Mouse (Mus musculus): ENCODE results near the gene Hbp1.
A peak's percentile ranks its signal among the peaks of the same experiment; 100 is the strongest.

Hbp1 gene

GRCm38 (mm10) chr12:31949759-31950658 lies at the start of gene Hbp1:
TSS of gene Hbp1 (minus strand) at chr12:31950535.
- peak; percentile 100 for DNase-seq (ENCODE audit: low spot score in 2 of 2)

GRCm38 (mm10) chr12:31998706-31999105 lies 48.4 kb upstream of the Hbp1 start:
- no peak for DNase-seq (ENCODE audit: low spot score in 2 of 2)

DNA sequence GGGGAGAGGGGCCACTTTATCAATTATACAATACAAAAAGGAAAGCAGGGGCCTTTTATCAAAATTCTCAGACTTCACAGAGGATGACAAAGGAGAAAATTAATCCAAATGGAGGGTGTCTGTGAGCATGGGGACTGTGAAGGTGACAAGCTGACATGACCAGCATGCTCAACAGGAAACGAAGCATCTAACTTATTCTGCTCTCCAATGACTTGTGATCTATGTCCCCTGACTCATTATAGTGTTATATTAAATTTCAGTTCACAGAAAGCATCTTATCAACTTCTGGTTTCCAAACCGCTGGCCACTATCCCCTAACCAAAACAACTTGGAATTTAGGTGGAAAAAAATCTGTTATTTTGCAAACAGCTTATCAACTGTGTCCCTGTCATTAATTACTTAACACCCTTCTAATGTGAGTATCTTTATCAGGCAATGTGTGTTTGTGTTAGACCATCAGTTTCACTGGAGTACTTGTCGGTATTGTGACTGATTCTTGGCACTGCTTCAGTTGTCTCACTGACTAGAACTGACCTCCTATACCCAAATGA lies 47.1 kb upstream of the Hbp1 start:
- no peak for DNase-seq (ENCODE audit: low spot score in 2 of 2)

- no peak for DNase-seq (ENCODE audit: low spot score in 2 of 2)
Measured at GRCm38 (mm10) chr12:31996877-31997276, 46.5 kb upstream of the Hbp1 start.

GRCm38 (mm10) chr12:31990575-31990974 lies 40.2 kb upstream of the Hbp1 start:
- no peak for DNase-seq (ENCODE audit: low spot score in 2 of 2)

DNA sequence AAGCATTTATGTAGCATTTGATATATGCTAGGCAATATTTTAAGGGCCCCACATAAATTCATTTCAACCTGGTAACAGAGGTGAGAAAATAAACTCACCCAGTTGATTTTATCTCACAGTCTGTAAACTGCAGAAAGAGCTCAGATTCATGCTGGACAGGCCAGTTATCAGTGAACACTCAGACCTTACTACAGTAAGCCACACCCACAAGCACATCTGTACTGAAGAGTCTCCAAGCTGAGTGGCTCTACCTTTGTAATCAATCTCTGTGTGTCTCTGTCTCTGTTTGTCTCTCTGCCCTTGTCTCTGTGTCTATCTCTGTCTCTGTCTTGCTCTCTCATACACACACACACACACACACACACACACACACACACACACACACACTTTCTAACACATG lies 39.4 kb upstream of the Hbp1 start:
- no peak for DNase-seq (ENCODE audit: low spot score in 2 of 2)

GRCm38 (mm10) chr12:31986463-31986862 lies 36.1 kb upstream of the Hbp1 start:
- no peak for DNase-seq (ENCODE audit: low spot score in 2 of 2)

- DNase-seq (ENCODE audit: low spot score in 2 of 2), result no peak
Measured at GRCm38 (mm10) chr12:31985738-31986137, 35.4 kb upstream of the Hbp1 start.

GRCm38 (mm10) chr12:31984664-31985063 lies 34.3 kb upstream of the Hbp1 start:
- no peak for DNase-seq (ENCODE audit: low spot score in 2 of 2)

DNA sequence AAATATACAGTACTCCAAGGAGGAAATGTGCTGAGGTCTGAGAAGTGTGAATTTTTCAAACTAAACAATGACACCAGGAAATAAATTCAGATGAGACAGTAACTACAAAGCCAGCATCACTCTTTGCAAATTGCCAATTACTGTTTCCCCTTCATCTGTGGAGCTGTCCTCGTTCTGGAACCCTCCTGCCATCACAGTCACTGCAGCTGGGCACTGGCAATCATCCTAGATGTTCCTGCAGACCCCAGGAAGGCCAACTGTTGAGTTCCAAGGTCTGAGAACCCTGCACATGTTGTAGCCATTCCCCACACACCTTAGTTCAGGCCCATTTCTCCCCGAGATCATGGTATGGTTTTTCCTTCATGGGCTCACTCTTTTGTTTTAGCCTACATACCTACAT lies 33.9 kb upstream of the Hbp1 start:
- no peak for DNase-seq (ENCODE audit: low spot score in 2 of 2)

DNA sequence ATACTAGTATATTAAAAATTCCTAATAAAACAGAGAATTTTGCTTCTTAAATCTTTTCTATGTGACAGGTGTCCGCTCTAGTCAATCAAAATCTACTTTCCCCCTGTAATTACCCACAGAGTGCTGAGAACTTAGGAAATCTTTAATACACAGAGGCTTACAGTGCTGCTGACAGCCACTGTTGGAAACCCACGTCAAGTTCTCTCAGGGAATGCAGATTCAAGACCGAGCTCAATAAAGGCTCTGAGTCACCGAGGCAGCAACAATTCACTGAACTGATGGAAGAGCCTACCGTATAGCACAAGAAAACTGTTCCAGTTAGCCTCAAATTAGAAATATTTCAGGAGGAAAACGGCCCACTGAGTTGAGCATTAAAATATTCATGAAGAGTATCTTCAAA lies 33.4 kb upstream of the Hbp1 start:
- DNase-seq (ENCODE audit: low spot score in 2 of 2), result no peak

- peak; percentile 52 to 57 for DNase-seq (ENCODE audit: low spot score in 2 of 2)
Measured at GRCm38 (mm10) chr12:31983238-31983637, 32.9 kb upstream of the Hbp1 start.

DNA sequence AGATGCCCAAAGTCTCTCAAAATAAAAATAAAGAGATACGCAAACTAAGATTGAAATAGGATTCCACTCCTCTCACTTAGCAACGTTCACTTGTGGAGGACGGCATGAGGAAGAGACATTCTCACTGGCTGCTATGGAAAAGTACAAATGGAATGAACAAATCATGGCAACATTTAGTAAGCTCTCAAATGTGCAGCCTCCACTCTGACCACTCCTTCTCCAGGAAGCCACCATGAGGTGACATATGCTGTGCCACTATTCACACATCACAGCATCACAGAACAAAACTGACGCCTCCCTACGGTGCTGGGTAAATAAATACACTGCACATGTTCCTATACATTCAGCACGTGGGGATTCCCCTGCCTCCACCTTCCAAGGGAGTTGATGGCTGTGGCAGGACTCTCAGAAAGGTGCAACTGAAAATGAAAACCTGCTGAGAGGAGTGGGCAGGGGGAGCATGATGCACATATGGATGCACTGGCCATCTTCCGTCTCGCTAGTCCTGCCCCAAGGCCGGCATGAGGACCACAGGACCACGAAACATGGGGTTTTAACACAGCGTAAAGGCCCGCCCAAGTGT lies 27.4 kb upstream of the Hbp1 start:
- DNase-seq (ENCODE audit: low spot score in 2 of 2), result no peak

DNA sequence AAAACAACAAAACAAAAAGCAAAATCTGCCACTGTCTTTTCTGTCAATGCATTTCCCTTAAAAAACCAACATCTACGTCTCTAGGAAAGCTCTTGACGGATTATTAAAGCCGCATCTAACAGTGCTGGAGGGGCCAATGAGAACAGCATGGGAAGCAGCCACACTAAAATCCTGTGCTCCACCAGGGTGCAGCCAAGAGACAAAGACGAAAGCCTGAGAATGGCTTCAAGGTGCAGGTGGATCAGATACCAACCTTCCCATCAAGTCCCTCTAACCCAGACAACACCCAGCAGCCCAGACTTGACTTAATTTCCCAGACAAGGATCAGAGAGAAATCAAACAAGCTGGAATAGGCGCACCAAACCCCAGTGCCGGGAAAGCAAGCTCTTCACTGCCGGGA lies 26.2 kb upstream of the Hbp1 start:
- DNase-seq (ENCODE audit: low spot score in 2 of 2), result peak in 1 of 2 experiments; percentile 52

DNA sequence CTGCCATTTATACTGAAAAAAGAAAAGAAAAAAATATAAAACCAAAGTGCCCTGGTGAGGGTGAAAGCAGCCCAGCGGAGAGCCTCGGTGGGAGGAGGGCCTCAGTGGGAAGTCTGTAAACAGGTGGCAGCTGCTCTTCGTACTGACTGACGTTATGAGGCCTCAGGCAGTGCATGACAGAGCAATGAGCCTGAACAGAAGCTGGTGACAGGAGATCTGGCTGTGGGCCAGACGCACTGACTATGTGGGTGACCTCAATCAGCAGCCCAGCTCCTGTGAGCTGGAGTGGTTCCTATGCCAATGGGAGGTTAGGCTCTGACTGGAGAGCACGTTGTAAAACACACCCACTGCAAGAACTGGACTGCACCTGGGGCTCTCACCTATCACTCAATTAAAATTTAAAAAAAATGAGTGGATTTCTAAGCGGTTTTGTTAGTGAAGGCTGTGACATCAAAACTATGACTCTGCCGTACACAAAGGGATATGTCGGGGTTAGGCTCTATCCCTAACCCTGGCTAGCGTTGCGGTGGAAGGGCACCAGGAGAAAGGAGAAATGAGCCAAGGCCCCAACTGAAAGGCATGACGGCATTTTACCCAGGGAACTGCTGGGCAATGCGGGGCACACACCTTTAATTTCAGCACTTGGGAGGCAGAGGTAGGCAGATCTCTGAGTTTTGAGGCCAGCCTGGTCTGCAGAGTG lies 23.3 kb upstream of the Hbp1 start:
- DNase-seq (ENCODE audit: low spot score in 2 of 2), result peak; percentile 55 to 69

GRCm38 (mm10) chr12:31971547-31971946 lies 21.2 kb upstream of the Hbp1 start:
- DNase-seq (ENCODE audit: low spot score in 2 of 2), result no peak

GRCm38 (mm10) chr12:31969111-31969510 lies 18.8 kb upstream of the Hbp1 start:
- DNase-seq (ENCODE audit: low spot score in 2 of 2), result no peak

DNA sequence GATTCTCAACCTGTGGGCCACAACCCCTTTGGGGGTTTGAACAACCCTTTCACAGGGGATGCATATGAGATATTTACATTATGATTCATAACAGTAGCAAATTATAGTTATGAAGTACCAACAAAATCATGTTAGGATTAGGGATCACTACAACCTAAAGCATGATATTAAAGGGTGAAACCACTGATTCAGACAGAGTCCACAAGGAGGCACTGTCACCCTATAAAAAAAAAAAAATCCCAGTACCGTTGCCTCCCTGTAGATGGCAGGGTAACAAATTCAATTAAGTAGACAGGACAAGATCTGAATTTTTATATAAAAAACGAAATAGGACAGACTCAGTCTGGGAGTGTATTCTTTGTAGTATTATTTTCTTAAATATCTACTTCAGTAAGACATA lies 17.2 kb upstream of the Hbp1 start:
- DNase-seq (ENCODE audit: low spot score in 2 of 2), result no peak

DNA sequence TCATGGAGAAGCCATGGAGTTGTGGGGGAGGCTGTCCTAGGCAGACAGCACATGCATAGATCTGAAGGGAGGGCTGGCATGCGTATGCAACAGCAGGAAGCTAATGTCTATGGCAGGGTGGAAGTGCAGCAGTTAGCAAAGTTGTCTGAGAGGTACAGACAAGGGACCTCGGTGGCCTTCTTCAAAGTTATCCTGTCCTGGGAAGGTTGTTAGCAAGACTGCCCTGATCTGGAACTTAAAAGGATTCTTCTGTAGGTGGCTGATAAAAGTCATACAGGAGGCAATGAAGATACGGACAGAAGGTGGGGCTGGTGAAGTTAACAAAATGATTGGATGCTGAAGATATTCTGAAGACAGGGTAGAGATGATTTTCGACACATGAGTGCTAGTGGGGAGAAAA lies 16.1 kb upstream of the Hbp1 start:
- DNase-seq (ENCODE audit: low spot score in 2 of 2), result no peak

- peak; percentile 57 to 70 for DNase-seq (ENCODE audit: low spot score in 2 of 2)
Measured at GRCm38 (mm10) chr12:31965517-31966212, 15.3 kb upstream of the Hbp1 start.

- DNase-seq (ENCODE audit: low spot score in 2 of 2), result no peak
Measured at GRCm38 (mm10) chr12:31964074-31964473, 13.7 kb upstream of the Hbp1 start.

DNA sequence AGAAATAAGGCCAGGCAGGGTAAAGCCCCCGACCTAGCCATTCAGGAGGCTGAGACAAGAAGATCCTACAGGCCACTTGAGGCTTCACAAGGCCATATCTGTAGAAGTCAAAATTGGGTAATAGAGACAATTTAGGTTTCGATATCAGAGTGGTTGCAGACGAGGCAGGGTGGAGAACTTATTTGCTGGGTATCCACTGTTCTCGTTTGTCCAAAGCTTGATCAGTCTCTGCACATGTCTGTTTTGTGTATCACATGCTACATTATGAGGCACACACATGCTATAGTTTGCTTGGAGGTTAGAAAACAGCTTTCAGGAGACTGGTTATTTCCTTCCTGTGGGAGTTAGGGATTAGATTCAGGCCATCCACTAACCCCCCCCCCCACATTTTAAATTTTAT lies 5.5 kb upstream of the Hbp1 start:
- no peak for DNase-seq (ENCODE audit: low spot score in 2 of 2)
